Mouse (Mus musculus) stomach, postnatal 0 days (tissue): ENCODE results near the gene Bcl2l2. TPM values are rescaled to one million over a fixed set of nuclear protein-coding genes. Genes with fewer than 3 reads are reported as not detected.
A peak's percentile ranks its signal among the peaks of the same experiment; 100 is the strongest.

Source experiments
- ATAC-seq: fragments of 200-750 bp; cut with Nextera tagmentation; 2 replicates; pipeline ENCODE4 v1.8.0; 2017; ENCODE audit not compliant: low FRiP score, low TSS enrichment
- DNase-seq: peaks from one replicate; pipeline ENCODE4 v3.0.0-alpha.2; 2016; ENCODE audit warnings: low spot score
- H3K27ac ChIP-seq: fragments of 300-500 bp; sonication (generic); replicated peaks from 2 replicates; pipeline ENCODE4 v1.5.1; 2014; ENCODE audit warnings: mild to moderate bottlenecking, control low read depth
- H3K27me3 ChIP-seq: fragments of 300-500 bp; sonication (generic); 2 replicates; pipeline ENCODE4 v1.6.1; 2014; ENCODE audit warnings: low read length; ENCODE audit not compliant: control insufficient read depth, insufficient read depth
- H3K36me3 ChIP-seq: fragments of 300-500 bp; sonication (generic); 2 replicates; pipeline ENCODE4 v1.6.1; 2014; ENCODE audit warnings: low read length, mixed read lengths; ENCODE audit not compliant: control insufficient read depth, insufficient read depth
- H3K4me1 ChIP-seq: fragments of 300-500 bp; sonication (generic); replicated peaks from 2 replicates; pipeline ENCODE4 v1.6.1; 2014; ENCODE audit warnings: antibody characterized with exemption; ENCODE audit not compliant: control insufficient read depth, insufficient read depth
- H3K4me2 ChIP-seq: fragments of 300-500 bp; sonication (generic); replicated peaks from 2 replicates; pipeline ENCODE4 v1.6.1; 2014; ENCODE audit warnings: low read depth, mild to moderate bottlenecking, control low read depth, moderate library complexity
- H3K4me3 ChIP-seq: fragments of 300-500 bp; sonication (generic); 2 replicates; pipeline ENCODE4 v1.5.1; 2014; ENCODE audit warnings: low read depth, low read length, control low read depth
- H3K9ac ChIP-seq: fragments of 300-500 bp; sonication (generic); 2 replicates; pipeline ENCODE4 v1.6.1; 2014; ENCODE audit warnings: mild to moderate bottlenecking, low read length, control low read depth, mixed read lengths
- H3K9me3 ChIP-seq: fragments of 300-500 bp; sonication (generic); 2 replicates; pipeline ENCODE4 v1.6.1; 2016; ENCODE audit warnings: low read length; ENCODE audit not compliant: control insufficient read depth
- CTCF ChIP-seq: IDR thresholded peaks from 2 replicates; pipeline ENCODE4 v1.5.1; 2016; ENCODE audit warnings: antibody characterized with exemption, low read depth, mild to moderate bottlenecking, moderate library complexity
- EP300 ChIP-seq: optimal IDR thresholded peaks from 2 replicates; pipeline ENCODE3; 2016; ENCODE audit warnings: antibody characterized with exemption
- WGBS: fragments of 180-500 bp; shearing (Covaris S2); extraction: QIAGEN DNeasy Blood & Tissue Kit; methylation state at CpG from one replicate; pipeline ENCODE4 v1.1.7; 2014; 5-methylcytosine and 5-hydroxymethylcytosine counted together
- polyA plus RNA-seq: library from polyadenylated mRNA; unstranded; fragments of >200 nt; fragmentation: Nextera tagmentation; extraction: Ambion mirVana; gene quantifications from 2 replicates; pipeline ENCODE4 v1.2.1, GENCODE M21; 2015

Gene Bcl2l2
- polyA plus RNA-seq, 1 experiment from 2014 or later: 4.3 TPM

DNA sequence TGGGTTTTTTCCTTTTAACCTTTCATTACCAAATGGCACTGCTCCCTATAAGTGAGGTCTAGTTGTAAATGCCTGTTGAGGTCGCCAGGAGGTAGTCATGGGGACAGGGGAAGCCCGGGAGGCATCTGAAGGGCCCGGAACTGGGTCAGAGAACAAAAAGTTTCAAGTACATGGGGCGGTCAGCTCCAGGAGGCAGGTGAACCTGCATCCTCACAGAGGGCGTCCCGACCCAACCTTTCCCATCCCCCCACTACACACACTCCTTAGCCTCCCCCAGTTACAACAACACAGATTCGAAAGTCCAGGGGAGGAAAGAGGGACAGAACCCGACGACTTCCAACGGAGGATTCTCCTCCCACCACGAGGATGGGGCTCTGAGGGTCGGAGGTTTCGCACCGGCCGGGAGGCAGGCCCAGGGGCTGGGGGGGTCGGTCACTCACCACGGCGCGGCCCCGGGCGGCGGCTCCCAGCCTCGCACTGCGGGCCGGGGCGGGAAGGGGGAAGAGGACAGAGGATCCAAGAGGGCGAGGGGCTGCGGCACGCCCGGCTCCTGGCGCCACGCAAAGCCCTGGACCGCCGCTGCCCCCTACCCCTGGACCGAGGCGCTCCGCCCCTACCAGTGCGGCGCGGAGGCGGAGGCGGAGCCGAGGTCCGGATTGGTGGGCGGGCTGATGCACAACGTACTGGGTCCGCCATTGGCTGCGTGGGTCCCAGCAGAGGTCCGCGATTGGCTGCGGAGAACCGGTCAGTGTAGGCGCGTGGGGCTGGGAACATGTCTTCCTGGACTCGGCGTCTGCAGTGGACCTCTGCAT is 19.5 kb upstream of the Bcl2l2 start:
- H3K9me3 ChIP-seq: no peaks in the 10 kb centered on the region
- H3K27ac ChIP-seq: peak overlapping the region; percentile 86
- no peaks in the 10 kb centered on the region for H3K4me1 ChIP-seq
- DNase-seq: peak; percentile 94
- H3K27me3 ChIP-seq: no peaks in the 10 kb centered on the region
- TF ChIP-seq EP300 (no peak), CTCF (peak; percentile 29; the same call in 1 of the 2 replicates)
- peak; percentile 100 for ATAC-seq
- H3K9ac ChIP-seq: peak overlapping the region; percentile 94
- WGBS: 0% methylated on average over 50 of the region's 56 CpGs
- H3K36me3 ChIP-seq: no peaks in the 10 kb centered on the region
- peak overlapping the region; percentile 88 for H3K4me2 ChIP-seq
- H3K4me3 ChIP-seq: peak overlapping the region; percentile 97

- H3K4me1 ChIP-seq: no peaks in the 10 kb centered on the region
- peak overlapping the region; percentile 86 for H3K27ac ChIP-seq
- 0 out of 2 replicates have a peak, but pooled peaks have one; percentile 3 for ATAC-seq
- peak overlapping the region; percentile 97 for H3K4me3 ChIP-seq
- H3K9me3 ChIP-seq: no peaks in the 10 kb centered on the region
- no peak for DNase-seq
- peak overlapping the region; percentile 88 for H3K4me2 ChIP-seq
- WGBS: 16% methylated on average over 21 of the region's 21 CpGs
- no peaks in the 10 kb centered on the region for H3K36me3 ChIP-seq
- H3K9ac ChIP-seq: peak overlapping the region; percentile 58
- TF ChIP-seq EP300: no peak
- TF ChIP-seq CTCF: no peak
- H3K27me3 ChIP-seq: no peaks in the 10 kb centered on the region
Measured at GRCm38 (mm10) chr14:54864313-54865036, 18.7 kb upstream of the Bcl2l2 start.

DNA sequence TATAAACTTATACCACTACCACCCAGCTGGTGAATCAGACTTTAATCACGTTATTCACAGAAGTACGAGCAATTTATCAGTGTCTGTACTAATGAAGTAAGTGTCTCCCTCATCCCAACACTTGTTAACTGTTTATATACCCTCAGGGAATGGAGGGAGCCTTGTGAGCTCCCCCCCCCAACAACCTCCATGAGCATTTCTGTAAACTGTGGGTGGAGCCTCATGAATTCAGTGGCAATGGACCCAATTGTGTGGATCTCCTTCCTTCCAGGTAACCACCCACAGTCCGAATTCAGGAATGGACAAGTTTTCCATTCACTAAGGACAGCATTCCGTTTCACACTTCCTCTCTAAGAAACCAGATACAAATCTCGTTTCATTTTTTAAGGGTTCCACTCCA is 17.6 kb upstream of the Bcl2l2 start:
- no peaks in the 10 kb centered on the region for H3K27me3 ChIP-seq
- 72% methylated on average over 5 of the region's 5 CpGs for WGBS
- ATAC-seq (no peak), DNase-seq (no peak)
- TF ChIP-seq CTCF: no peak
- no peaks in the 10 kb centered on the region for H3K9me3 ChIP-seq
- H3K9ac ChIP-seq: no peak overlapping the region
- no peaks in the 10 kb centered on the region for H3K4me1 ChIP-seq
- no peak overlapping the region for H3K4me3 ChIP-seq
- no peak overlapping the region for H3K4me2 ChIP-seq
- H3K27ac ChIP-seq: no peak overlapping the region
- H3K36me3 ChIP-seq: no peaks in the 10 kb centered on the region

DNA sequence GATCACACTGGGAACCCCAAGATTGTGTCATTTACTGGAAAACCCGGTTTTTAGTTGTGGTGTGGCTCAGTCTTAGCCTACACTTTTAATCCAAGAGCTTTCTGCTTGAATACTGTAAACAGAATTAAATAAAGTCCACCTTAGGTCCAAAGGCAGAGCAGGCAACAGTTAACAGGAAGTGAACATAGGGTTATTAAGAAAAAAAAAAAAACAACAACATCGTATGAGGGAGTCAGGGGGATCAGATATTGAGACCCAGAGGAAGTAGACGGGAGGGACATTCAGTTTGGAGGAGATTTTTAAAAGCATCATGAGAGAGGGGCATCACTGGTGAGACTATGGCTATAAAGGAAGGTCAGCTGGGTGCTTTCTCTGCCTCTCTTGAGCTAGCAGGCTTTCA is 16.9 kb upstream of the Bcl2l2 start:
- DNase-seq (no peak), ATAC-seq (no peak)
- H3K4me1 ChIP-seq: no peaks in the 10 kb centered on the region
- H3K27ac ChIP-seq: no peak overlapping the region
- WGBS: 44% methylated on average over 3 of the region's 3 CpGs
- no peak overlapping the region for H3K9ac ChIP-seq
- H3K36me3 ChIP-seq: no peaks in the 10 kb centered on the region
- TF ChIP-seq CTCF: no peak
- TF ChIP-seq EP300: no peak
- H3K27me3 ChIP-seq: no peaks in the 10 kb centered on the region
- H3K9me3 ChIP-seq: no peaks in the 10 kb centered on the region
- no peak overlapping the region for H3K4me2 ChIP-seq
- no peak overlapping the region for H3K4me3 ChIP-seq

DNA sequence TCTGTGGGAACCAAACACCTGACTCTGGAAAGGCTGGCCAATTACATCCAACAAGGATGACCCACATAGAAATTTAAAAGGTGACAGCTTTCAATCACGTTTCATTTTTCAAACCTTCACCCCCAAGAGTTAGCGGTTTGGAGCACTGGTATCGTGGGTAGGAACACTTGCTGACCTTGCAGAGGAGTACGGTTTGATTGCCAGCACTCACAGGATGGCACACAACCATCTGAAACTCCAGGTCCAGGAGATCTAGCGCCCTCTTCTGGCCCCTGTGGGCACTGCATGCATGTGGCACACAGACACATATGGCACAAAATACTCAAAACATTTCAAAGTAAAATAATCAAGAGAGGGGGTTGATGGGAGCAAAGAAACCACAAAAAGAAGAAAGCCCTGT is 16.2 kb upstream of the Bcl2l2 start:
- DNase-seq (peak; percentile 32), ATAC-seq (no peak)
- Histone ChIP-seq H3K4me3 (no peak overlapping the region), H3K4me1 (no peaks in the 10 kb centered on the region), H3K9ac (no peak overlapping the region), H3K27me3 (no peaks in the 10 kb centered on the region), H3K27ac (no peak overlapping the region), H3K36me3 (no peaks in the 10 kb centered on the region), H3K9me3 (no peaks in the 10 kb centered on the region), H3K4me2 (no peak overlapping the region)
- 57% methylated on average over 5 of the region's 5 CpGs for WGBS
- TF ChIP-seq CTCF (peak; percentile 64), EP300 (no peak)

DNA sequence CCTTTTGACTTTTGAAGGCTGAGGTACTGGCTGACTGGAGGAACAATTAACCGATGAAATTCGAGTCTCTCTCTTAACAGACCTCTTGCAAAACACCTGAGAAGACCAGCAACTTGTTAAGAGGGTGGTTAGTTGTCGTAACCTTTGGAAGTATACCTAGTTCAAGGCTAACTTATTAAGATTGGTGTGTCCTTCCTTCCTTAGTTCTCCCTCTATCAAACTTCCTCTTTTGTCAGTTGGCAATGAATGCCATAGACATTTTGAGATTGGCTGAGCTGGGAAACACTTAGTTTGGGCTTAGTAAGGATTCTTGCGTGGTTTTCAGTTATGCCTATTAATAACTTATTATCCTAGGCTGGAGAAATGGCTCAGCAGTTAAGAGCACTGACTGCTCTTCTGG is 15.2 kb upstream of the Bcl2l2 start:
- Histone ChIP-seq H3K27ac (no peak overlapping the region), H3K27me3 (no peaks in the 10 kb centered on the region), H3K4me1 (no peaks in the 10 kb centered on the region), H3K9me3 (no peaks in the 10 kb centered on the region), H3K9ac (no peak overlapping the region), H3K4me3 (no peak overlapping the region), H3K36me3 (no peaks in the 10 kb centered on the region), H3K4me2 (no peak overlapping the region)
- ATAC-seq (no peak), DNase-seq (no peak)
- TF ChIP-seq EP300 (no peak), CTCF (no peak)
- 86% methylated on average over 4 of the region's 4 CpGs for WGBS
